Mouse (Mus musculus): Measurements from ENCODE around the gene Angptl4.

Angptl4 gene

GRCm38 (mm10) chr17:33804205-33804604 is 22.6 kb upstream of the Angptl4 start:
- DNase-seq = no peak

- DNase-seq = no peak
Measured at GRCm38 (mm10) chr17:33802221-33802620, 20.6 kb upstream of the Angptl4 start.

GRCm38 (mm10) chr17:33799277-33799676 is 17.6 kb upstream of the Angptl4 start:
- no peak for DNase-seq

- peak; percentile 68 to 79 for DNase-seq
Measured at GRCm38 (mm10) chr17:33798306-33798705, 16.7 kb upstream of the Angptl4 start.

GRCm38 (mm10) chr17:33788732-33789131 is 7.1 kb upstream of the Angptl4 start:
- DNase-seq = no peak

- DNase-seq = no peak
Measured at GRCm38 (mm10) chr17:33786375-33786774, 4.7 kb upstream of the Angptl4 start.

GRCm38 (mm10) chr17:33784939-33785338 is 3.3 kb upstream of the Angptl4 start:
- DNase-seq = no peak

GRCm38 (mm10) chr17:33783408-33783807 is 1.8 kb upstream of the Angptl4 start:
- peak; percentile 95 for DNase-seq

- no peak for DNase-seq
Measured at GRCm38 (mm10) chr17:33782067-33782466, 437 bp upstream of the Angptl4 start.

GRCm38 (mm10) chr17:33780431-33780830 is 1.2 kb downstream of the Angptl4 start:
- peak in 1 of 2 experiments; percentile 64 for DNase-seq

- DNase-seq = peak in 1 of 2 experiments; percentile 34
Measured at GRCm38 (mm10) chr17:33779967-33780295, 1.7 kb downstream of the Angptl4 start.

GRCm38 (mm10) chr17:33779271-33779966 is 2.2 kb downstream of the Angptl4 start:
- DNase-seq = peak; percentile 98 to 99

GRCm38 (mm10) chr17:33775287-33775686 is 6.3 kb downstream of the Angptl4 start:
- no peak for DNase-seq

- peak; percentile 46 to 66 for DNase-seq
Measured at GRCm38 (mm10) chr17:33774573-33775155, 7.0 kb downstream of the Angptl4 start.

GRCm38 (mm10) chr17:33773871-33774572 is 7.6 kb downstream of the Angptl4 start:
- peak; percentile 59 to 65 for DNase-seq

- peak; percentile 48 to 68 for DNase-seq
Measured at GRCm38 (mm10) chr17:33773426-33773825, 8.2 kb downstream of the Angptl4 start.

- DNase-seq = no peak
Measured at GRCm38 (mm10) chr17:33771617-33772016, 10.0 kb downstream of the Angptl4 start.

GRCm38 (mm10) chr17:33766389-33766788 is 15.2 kb downstream of the Angptl4 start:
- no peak for DNase-seq

- peak; percentile 99 to 100 for DNase-seq
Measured at GRCm38 (mm10) chr17:33760255-33761165, 21.1 kb downstream of the Angptl4 start, which contains the start of gene Rab11b. Gene Rab11b, minus strand, starts transcription at chr17:33760530.

GRCm38 (mm10) chr17:33759767-33760254 is 21.8 kb downstream of the Angptl4 start:
- peak; percentile 98 to 99 for DNase-seq

GRCm38 (mm10) chr17:33757231-33757630 is 24.4 kb downstream of the Angptl4 start:
- DNase-seq = peak; percentile 80 to 83

- peak; percentile 59 to 71 for DNase-seq
Measured at GRCm38 (mm10) chr17:33756108-33756790, 25.4 kb downstream of the Angptl4 start.
